Mouse (Mus musculus) MN1 (cell line): ENCODE data around the gene Thnsl2.

Experiments
- DNase-seq: peaks from one replicate; pipeline ENCODE4 v3.0.0-alpha.2; 2016; ENCODE audit warnings: low spot score

Thnsl2 gene

GRCm38 (mm10) chr6:71143894-71144455 is at the start of gene Thnsl2:
TSS of gene Thnsl2 (minus strand) at chr6:71144439.
- peak; percentile 61 for DNase-seq

GRCm38 (mm10) chr6:71193151-71193740 is 49.0 kb upstream of the Thnsl2 start:
- no peak for DNase-seq

GRCm38 (mm10) chr6:71190501-71190900 is 46.3 kb upstream of the Thnsl2 start:
- DNase-seq: no peak

DNA sequence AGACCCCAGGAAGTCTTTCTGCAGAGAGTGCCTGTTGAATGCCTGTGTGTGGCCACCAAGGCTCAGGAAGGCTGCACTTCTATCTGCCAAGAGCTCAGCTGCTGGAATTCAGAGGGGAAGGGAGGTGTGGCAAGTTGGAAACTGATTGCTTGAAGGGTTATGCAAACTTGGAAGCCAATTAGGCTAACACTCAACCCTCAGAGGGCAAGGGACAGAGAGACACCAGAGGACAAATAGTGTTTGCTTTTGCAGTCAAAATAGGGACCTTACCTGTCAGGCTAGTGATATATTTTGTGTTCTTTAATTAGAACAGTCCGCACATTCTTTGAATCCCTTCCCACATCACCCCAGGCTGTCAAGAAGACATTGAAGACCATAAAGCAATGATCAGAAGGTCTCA is 45.3 kb upstream of the Thnsl2 start:
- no peak for DNase-seq

GRCm38 (mm10) chr6:71184941-71185604 is 40.8 kb upstream of the Thnsl2 start:
- no peak for DNase-seq

DNA sequence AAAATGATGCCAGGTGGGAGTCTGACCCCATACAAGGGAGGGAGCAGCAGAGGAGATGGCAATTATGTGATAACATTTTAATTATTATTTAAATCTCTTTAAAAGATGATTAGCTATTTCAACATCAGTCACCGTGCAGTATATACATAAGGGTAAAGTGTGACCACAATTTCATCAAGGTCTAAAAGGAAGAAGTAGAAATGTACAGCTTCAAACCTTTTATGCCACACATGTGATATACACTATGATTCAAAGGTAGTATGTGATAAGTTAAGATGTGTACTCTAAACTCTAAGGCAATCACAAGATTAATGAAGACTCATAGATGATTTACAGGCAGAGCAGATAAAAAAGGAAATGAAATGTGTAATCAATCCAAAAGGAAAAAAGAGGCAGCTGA is 36.4 kb upstream of the Thnsl2 start:
- no peak for DNase-seq

DNA sequence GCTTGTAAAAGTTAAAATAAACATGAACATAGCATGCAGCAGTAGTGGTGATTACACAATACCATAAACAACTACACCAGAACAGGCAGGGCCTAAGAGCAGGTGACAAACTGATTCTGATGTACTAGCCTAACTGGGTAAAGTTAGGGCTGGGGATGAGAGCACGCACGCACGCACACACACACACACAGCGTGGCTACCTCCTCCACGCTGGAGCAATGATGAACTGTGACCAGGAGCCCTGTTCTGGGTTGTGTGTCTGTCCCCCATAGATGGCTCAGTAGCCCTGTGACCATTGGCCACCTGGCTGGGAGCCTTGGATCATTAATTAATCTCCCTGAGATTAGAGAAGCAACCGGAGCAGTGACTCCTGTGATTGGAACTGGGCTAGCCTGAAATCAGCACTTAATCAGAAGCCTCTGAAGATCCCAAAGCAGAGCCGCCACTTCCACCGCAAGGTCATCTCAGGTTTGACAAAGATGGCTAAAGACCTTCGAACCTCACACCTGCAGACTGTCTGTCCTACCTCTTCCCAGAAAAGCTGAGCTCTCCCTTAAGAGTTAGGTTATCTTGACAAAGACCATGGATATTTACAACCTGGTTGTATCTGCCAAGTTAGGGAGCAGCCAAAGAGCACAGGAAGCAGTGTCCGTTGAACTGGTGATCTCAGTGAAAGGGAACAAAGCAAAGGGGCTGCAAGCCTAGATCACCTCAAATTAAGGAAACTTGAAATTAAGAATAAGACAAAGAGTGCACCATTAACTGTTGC is 28.8 kb upstream of the Thnsl2 start:
- DNase-seq: no peak

DNA sequence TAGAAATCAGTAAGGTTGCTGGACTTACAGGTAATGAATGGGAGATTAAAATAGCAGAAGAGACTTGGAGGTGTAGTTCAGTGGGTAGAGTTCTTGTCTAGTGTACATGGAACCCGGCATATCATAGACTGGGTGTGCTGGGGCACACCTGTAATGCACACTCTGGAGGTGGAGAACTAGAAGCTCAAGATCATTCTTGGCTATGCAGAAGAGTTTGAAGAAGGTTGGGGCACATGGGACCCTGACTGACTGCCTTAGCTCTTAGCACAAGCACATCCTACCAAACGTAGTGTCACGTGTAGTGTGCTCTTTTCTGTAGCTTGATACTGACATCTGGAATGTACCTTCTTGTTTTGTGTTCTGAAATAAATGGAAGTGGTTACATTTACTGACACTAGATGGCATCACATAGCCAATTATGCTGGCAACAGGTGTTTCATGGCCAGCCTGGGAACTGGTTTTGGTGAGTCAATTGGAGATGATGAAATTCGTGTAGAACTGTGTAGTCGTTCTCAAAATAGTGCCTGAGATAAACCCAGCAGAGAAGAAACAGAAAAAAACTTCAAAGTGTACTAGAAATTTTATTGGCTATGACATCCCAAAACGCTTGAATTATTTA is 22.4 kb upstream of the Thnsl2 start:
- DNase-seq: peak; percentile 69

DNA sequence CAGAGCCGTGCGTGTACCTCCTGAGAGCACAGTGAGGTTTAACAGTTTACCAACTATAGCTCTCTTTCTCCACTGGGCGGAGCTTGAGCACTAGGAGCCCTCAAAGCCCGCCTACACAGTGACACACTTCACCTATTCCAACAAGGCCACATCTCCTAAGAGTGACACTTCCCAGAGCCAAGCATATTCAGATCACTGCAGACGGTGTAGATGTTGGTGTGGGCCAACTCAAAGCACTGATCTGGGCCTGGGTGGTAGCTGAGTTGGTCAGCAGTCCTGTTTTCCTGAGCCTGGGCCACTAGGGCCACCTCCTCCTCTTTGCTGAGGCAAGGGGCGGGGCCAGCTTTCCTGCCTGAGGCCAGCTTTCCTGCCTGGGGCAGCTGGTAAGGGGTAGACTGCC is 20.2 kb upstream of the Thnsl2 start:
- no peak for DNase-seq

DNA sequence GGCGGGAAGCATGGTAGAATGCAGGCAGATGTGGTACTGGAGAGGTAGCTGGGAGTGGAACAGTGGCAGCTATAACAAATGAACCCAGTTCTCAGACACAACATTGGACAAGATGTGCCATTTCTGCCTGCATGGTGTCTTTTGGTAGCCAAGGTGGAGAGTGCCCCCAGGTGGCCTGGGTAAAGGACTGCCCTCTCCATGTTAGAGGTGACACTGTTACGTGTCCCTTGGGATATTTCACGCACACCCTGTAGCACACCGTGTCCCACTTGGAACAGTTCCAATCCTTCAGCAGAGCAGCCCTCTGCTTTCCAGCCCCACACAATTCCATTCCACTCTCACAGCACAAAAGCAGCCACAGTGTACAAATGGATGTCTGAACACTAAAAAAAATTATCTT is 18.0 kb upstream of the Thnsl2 start:
- DNase-seq: no peak

DNA sequence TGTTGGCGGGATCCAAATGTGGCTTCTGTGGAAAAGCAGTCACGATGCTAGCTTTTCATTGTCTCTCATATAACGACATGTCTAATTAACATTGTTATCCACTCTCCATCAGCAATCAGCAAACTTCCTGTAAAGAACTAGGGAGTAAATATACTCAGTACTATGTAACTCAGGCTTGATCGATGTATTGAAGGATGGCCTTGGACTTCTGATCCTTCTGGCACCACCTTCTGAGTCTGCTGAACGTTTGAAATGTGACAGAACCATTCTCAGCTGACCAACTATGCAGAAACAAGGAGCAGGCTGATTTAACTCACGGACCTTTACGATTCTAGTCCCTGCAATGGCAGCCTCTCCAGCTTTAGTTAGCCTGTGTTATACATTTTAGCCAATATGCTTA is 17.1 kb upstream of the Thnsl2 start:
- no peak for DNase-seq

DNA sequence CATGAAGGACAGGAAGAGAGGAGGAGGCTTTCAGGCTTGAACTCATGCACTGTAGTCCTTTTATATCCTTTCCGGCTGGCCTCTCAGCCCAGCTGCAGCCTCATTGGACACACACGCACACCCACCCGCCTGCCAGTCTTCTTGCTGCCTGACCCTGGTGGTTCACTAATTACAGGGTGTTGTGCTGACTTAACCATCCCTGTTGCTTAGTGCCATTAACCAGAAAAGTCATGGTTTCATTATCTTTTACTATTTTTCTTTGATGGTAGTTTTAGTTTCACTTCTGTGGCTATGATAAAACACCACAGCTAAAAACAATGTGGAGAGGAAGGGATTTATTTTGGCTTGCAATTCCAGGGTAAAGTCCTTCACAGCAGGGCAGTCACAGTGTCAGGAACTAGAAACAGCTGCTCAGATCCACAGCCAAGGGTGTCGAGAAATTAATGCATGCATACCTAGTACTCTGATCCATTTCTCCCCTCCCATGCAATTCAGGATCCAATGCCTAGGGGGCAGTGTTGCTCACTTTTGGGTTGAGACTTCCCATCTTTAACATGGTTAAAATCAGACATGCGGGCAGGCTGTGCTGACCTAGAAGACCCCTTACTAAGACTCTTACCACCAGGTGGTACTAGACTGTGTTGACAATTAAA is 12.6 kb upstream of the Thnsl2 start:
- no peak for DNase-seq

- DNase-seq: no peak
These were observed 10.6 kb upstream of the Thnsl2 start for GRCm38 (mm10) chr6:71154861-71155260.

GRCm38 (mm10) chr6:71153486-71153885 is 9.2 kb upstream of the Thnsl2 start:
- no peak for DNase-seq

GRCm38 (mm10) chr6:71151098-71151497 is 6.9 kb upstream of the Thnsl2 start:
- DNase-seq: no peak

DNA sequence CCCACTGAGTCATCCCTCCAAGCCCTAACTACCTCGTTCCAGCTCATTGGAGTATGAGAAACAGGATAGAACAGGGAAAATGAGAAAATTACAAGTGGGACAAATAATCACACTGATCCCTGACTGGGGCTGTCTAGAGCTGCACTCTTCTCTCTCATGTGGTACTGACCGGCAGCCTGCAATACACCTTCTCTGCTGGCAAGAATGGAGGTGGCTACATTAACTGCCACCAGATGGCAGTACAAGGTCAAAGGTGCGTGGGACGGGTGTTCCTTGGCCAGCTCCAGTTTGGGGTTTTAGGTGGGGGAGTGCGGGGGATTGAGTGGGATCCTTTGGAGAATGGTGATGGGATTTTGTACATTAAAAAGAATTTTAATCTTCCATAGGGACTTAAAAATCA is 5.3 kb upstream of the Thnsl2 start:
- DNase-seq: peak; percentile 56

DNA sequence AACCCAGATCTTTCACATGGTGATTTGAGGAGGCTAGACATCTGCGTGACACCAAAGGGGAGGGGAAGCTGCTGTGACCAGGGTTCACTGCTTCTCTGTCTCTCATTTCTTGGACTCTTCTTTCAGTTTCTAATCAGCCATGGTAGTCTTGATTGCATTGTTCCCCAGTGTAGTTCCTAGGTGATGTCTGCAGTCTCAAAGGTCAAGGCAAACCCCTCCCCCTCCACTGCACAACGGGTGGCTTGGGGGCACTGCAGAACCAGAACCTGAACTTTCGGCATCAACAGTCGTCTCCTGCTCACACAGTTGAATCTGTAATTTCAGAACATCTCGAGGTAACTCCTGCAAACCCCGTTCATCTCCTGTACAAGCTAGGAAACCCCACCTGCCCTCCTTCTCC is 4.1 kb upstream of the Thnsl2 start:
- no peak for DNase-seq

DNA sequence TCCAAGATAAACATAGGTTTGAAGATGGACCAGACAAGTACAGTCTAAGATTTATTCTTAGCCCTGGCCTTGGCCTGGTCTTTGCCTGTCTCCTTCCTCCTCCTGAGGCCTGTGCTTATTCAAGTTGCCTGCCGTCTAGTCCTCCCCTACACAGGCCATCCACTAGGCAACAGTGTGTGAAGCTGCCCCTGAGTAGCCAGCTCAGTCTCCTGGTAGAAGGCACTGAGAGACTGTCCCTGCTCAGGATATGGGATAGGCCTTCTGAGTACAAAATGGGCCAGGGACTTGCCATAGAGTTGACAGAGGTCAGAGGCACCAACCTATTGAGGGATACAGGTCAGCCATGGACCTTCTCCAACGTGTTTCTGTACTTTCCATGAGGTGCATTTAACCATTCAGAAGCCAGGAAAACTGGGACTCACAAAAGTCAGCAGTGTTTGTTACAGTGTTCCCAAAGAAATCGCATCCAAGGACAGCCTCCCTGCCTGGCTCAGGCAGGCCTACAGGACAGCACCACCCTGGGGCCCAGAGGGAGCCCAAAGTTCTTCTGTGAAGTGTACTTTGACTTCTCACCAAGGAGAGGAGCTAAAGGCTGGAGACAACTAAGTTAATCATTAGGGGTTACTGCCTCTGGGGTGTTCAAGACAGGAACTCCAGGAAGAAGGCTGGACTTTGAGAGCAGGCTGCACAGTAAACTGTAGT is 1.2 kb upstream of the Thnsl2 start:
- no peak for DNase-seq

- DNase-seq: no peak
These were observed 915 bp downstream of the Thnsl2 start for GRCm38 (mm10) chr6:71143154-71143893.

- DNase-seq: no peak
These were observed 9.2 kb downstream of the Thnsl2 start for GRCm38 (mm10) chr6:71135031-71135430.

- DNase-seq: no peak
These were observed 10.7 kb downstream of the Thnsl2 start for GRCm38 (mm10) chr6:71133559-71133958.
